15 mouse cellular contexts compared by ENCODE assay signal in the genomic region with DNA sequence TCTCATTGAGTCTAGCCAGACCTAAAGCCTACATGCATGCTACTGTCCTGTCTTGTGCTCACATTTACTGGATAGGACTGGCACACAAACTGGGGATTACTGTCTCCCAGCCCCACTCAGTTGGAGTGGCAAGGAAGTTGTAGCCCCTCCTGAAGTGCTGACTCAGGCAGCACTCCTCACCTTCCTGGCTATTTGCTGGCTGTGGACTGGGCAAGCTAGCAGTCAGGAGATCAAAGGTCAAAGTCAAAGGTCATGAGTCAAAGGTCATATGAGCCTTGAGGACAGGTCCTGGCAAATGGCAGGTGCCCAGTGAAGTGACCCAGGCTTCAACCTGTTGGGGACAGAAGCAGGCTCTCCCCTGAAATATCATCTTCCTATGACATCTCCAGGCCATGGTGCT.
"Had no signal": no experiment of that assay in that cellular context is flagged by ENCODE, and none has a peak within 500 bp of the region (broad histone marks: within the 10 kb centered on the region; RNA-seq: fewer than 3 reads in every experiment).

No protein-coding gene starts in this region.

- H3K27ac ChIP-seq: hindbrain, embryonic 13.5 days; limb, embryonic 12.5 days; liver, embryonic 12.5 days; midbrain, embryonic 13.5 days; neural tube, embryonic 15.5 days had no signal

- DNase-seq: kidney, postnatal 10 days; layer of hippocampus, adult 9-11 months; layer of hippocampus, postnatal 36 days; lung, embryonic 14.5 days; lung, postnatal 14 days; right cerebral cortex, adult 18-20 months; right cerebral cortex, postnatal 25 days; thymus, adult 18-20 months; thymus, postnatal 14 days had no signal

- H3K4me3 ChIP-seq: hindbrain, embryonic 13.5 days; limb, embryonic 12.5 days; liver, embryonic 12.5 days; midbrain, embryonic 13.5 days; myocyte; neural tube, embryonic 15.5 days had no signal

- H3K4me2 ChIP-seq: hindbrain, embryonic 13.5 days; limb, embryonic 12.5 days; liver, embryonic 12.5 days; lung, embryonic 14.5 days; midbrain, embryonic 13.5 days; neural tube, embryonic 15.5 days had no signal

- H3K36me3 ChIP-seq: limb, embryonic 12.5 days; liver, embryonic 12.5 days; neural tube, embryonic 15.5 days had no signal

- H3K9me3 ChIP-seq: hindbrain, embryonic 13.5 days; limb, embryonic 12.5 days; liver, embryonic 12.5 days; midbrain, embryonic 13.5 days; neural tube, embryonic 15.5 days had no signal

- H3K27me3 ChIP-seq: hindbrain, embryonic 13.5 days; limb, embryonic 12.5 days; midbrain, embryonic 13.5 days; neural tube, embryonic 15.5 days had no signal

- ATAC-seq: liver, embryonic 12.5 days; midbrain, embryonic 13.5 days had no signal

- H3K9ac ChIP-seq: hindbrain, embryonic 13.5 days; limb, embryonic 12.5 days; liver, embryonic 12.5 days; lung, embryonic 14.5 days; midbrain, embryonic 13.5 days; neural tube, embryonic 15.5 days had no signal
